Mouse (Mus musculus): Measurements from ENCODE around the gene Gpr18. TPM values are rescaled to one million over a fixed set of nuclear protein-coding genes. Genes with fewer than 3 reads are reported as not detected.
A peak's percentile ranks its signal among the peaks of the same experiment; 100 is the strongest.

The Gpr18 gene
- total and polyA plus RNA-seq, 3 experiments, result 33.5 to 46.2 (median 37.0) TPM

GRCm38 (mm10) chr14:121916311-121917094 lies 922 bp upstream of the Gpr18 start:
- peaks cover 14 to 48% of the 10 kb centered on the region in 2 experiments for H3K36me3 ChIP-seq (replicated peaks in 1 of 2; ENCODE audit: control insufficient read depth in 1 of 2, insufficient read depth in 1 of 2, low read length in 1 of 2)
- peak; percentile 65 for DNase-seq (ENCODE audit: extremely low read depth)
- H3K4me3 ChIP-seq (replicated peaks in 1 of 3; ENCODE audit: low read depth in 2 of 3, low read length in 2 of 3, poor library complexity in 1 of 3), result peak overlapping the region; percentile 65 to 80 (median 68)
- H3K4me1 ChIP-seq (ENCODE audit: control insufficient read depth in 1 of 2, insufficient read depth in 2 of 2), result peaks cover 21 to 64% of the 10 kb centered on the region in 2 experiments
- H3K27me3 ChIP-seq (replicated peaks), result no peaks in the 10 kb centered on the region
- in situ Hi-C loops (cut with MboI; ENCODE audit: low pct_ligation_motif_present, low pct_unique_long_range_greater_than_20kb, low sequenced_read_pairs) (no loop called here), dilution Hi-C loops (cut with MboI; ENCODE audit: extremely low pct_ligation_motif_present, extremely low pct_unique_long_range_greater_than_20kb, low sequenced_read_pairs) (no loop called here)
- peaks cover 36% of the 10 kb centered on the region for H3K79me2 ChIP-seq (replicated peaks; ENCODE audit: control insufficient read depth, extremely low read depth, insufficient read depth, poor library complexity, severe bottlenecking)
- no peaks in the 10 kb centered on the region for H3K9me3 ChIP-seq (replicated peaks; ENCODE audit: low read length)
- H3K4me2 ChIP-seq (ENCODE audit: insufficient read depth, low read depth, poor library complexity, severe bottlenecking), result peak overlapping the region; percentile 99
- H3K27ac ChIP-seq (ENCODE audit: insufficient read depth, low read depth), result peak overlapping the region; percentile 100
- peak overlapping the region; percentile 72; the same call in 1 of the 2 replicates for H3K9ac ChIP-seq (ENCODE audit: insufficient read depth, low read depth)
- TF ChIP-seq UBTF (IDR thresholded peaks at IDR 0.05; ENCODE audit: low read depth, low read length), result 0 out of 2 replicates have a peak, but pooled peaks have one; percentile 53
- TF ChIP-seq RCOR1 (conservative IDR thresholded peaks at IDR 0.05; ENCODE audit: low read depth, low read length), result no peak
- TF ChIP-seq TBP (conservative IDR thresholded peaks at IDR 0.05; ENCODE audit: low read depth, low read length), result 0 out of 2 replicates have a peak, but pooled peaks have one; percentile 6
- no peak for TF ChIP-seq USF2 (conservative IDR thresholded peaks at IDR 0.05; ENCODE audit: low read depth, low read length)
- no peak for TF ChIP-seq POLR2AphosphoS2 (IDR thresholded peaks at IDR 0.05; ENCODE audit: low read depth, low read length)
- TF ChIP-seq JUND (conservative IDR thresholded peaks at IDR 0.05; ENCODE audit: low read depth, low read length), result no peak; the same call in 1 of the 2 replicates
- TF ChIP-seq SIN3A (IDR thresholded peaks at IDR 0.05; ENCODE audit: low read length), result peak; percentile 92
- TF ChIP-seq MYC (IDR thresholded peaks at IDR 0.05; ENCODE audit: low read depth, low read length), result no peak; the same call in none of the 2 replicates
- TF ChIP-seq MAZ (IDR thresholded peaks at IDR 0.05; ENCODE audit: low read depth, low read length), result peak; percentile 44; the same call in 1 of the 2 replicates
- TF ChIP-seq BHLHE40 (IDR thresholded peaks at IDR 0.05; ENCODE audit: low read depth, low read length), result peak; percentile 49
- TF ChIP-seq KAT2A (IDR thresholded peaks at IDR 0.05; ENCODE audit: insufficient replicate concordance, low read length), result no peak
- TF ChIP-seq NELFE (IDR thresholded peaks at IDR 0.05; ENCODE audit: low read depth, low read length), result peak; percentile 50; the same call in 1 of the 2 replicates
- TF ChIP-seq ZC3H11A (IDR thresholded peaks at IDR 0.05; ENCODE audit: low read depth, low read length), result no peak
- no peak for TF ChIP-seq ZKSCAN1 (IDR thresholded peaks at IDR 0.05; ENCODE audit: borderline replicate concordance, low read depth, low read length)
- TF ChIP-seq MAX (IDR thresholded peaks at IDR 0.05; ENCODE audit: low read length), result peak; percentile 82
- no peak for TF ChIP-seq NRF1 (IDR thresholded peaks at IDR 0.05; ENCODE audit: low read depth, low read length)
- 0 out of 2 replicates have a peak, but pooled peaks have one; percentile 6 for TF ChIP-seq MAFK (IDR thresholded peaks at IDR 0.05; ENCODE audit: insufficient replicate concordance, low read length)
- TF ChIP-seq MXI1 (IDR thresholded peaks at IDR 0.05; ENCODE audit: low read depth, low read length), result peak; percentile 84
- TF ChIP-seq GABPA (IDR thresholded peaks at IDR 0.05; ENCODE audit: insufficient replicate concordance, low read depth, low read length), result no peak
- peak; percentile 55 for TF ChIP-seq MEF2A (IDR thresholded peaks at IDR 0.05; ENCODE audit: borderline replicate concordance, low read depth, low read length)
- TF ChIP-seq CHD2 (IDR thresholded peaks at IDR 0.05; ENCODE audit: low read length), result peak; percentile 34
- TF ChIP-seq ZMIZ1 (IDR thresholded peaks at IDR 0.05; ENCODE audit: low read depth, low read length), result no peak
- no peak for TF ChIP-seq E2F4 (IDR thresholded peaks at IDR 0.05; ENCODE audit: insufficient replicate concordance, low read depth, low read length)
- TF ChIP-seq ELF1 (IDR thresholded peaks at IDR 0.05; ENCODE audit: low read depth, low read length), result peak; percentile 57; the same call in 1 of the 2 replicates
- peak; percentile 39; the same call in 1 of the 2 replicates for TF ChIP-seq CHD1 (IDR thresholded peaks at IDR 0.05; ENCODE audit: low read depth, low read length)
- TF ChIP-seq PAX5 (IDR thresholded peaks at IDR 0.05; ENCODE audit: low read length), result no peak
- TF ChIP-seq RAD21 (IDR thresholded peaks at IDR 0.05; ENCODE audit: low read depth, low read length), result no peak; the same call in 1 of the 2 replicates
- TF ChIP-seq ETS1 (conservative IDR thresholded peaks at IDR 0.05; ENCODE audit: low read depth, low read length), result peak; percentile 71
- peak; percentile 74 for TF ChIP-seq TCF12 (IDR thresholded peaks at IDR 0.05; ENCODE audit: low read depth, low read length)
- TF ChIP-seq EP300 (IDR thresholded peaks at IDR 0.05; ENCODE audit: low read length), result peak; percentile 93
- peak; percentile 98 for TF ChIP-seq IRF4 (IDR thresholded peaks at IDR 0.05; ENCODE audit: low read depth, low read length)
- TF ChIP-seq ZNF384 (IDR thresholded peaks at IDR 0.05; ENCODE audit: low read depth, low read length), result peak; percentile 36
